Mouse (Mus musculus) kidney, postnatal 36 days (tissue): Measurements from ENCODE around the gene Adamtsl1.

Experiments
- DNase-seq, 2 experiments: peaks; one replicate each; pipeline ENCODE4 v3.0.0; 2021 to 2022; ENCODE audit warnings: mixed read lengths in 2 of 2

Gene Adamtsl1

GRCm38 (mm10) chr4:85677621-85678020, 163.6 kb downstream of the Adamtsl1 start:
- no peak for DNase-seq

GRCm38 (mm10) chr4:85686160-85686559, 172.2 kb downstream of the Adamtsl1 start:
- DNase-seq, result no peak

- no peak for DNase-seq
These were observed 181.3 kb downstream of the Adamtsl1 start for GRCm38 (mm10) chr4:85695237-85695636.

GRCm38 (mm10) chr4:85707352-85708057, 193.5 kb downstream of the Adamtsl1 start:
- no peak for DNase-seq

GRCm38 (mm10) chr4:85709636-85710035, 195.7 kb downstream of the Adamtsl1 start:
- no peak for DNase-seq

- DNase-seq, result no peak
These were observed 211.0 kb downstream of the Adamtsl1 start for GRCm38 (mm10) chr4:85724999-85725398.

- no peak for DNase-seq
These were observed 213.8 kb downstream of the Adamtsl1 start for GRCm38 (mm10) chr4:85727731-85728130.

GRCm38 (mm10) chr4:85728416-85728815, 214.4 kb downstream of the Adamtsl1 start:
- DNase-seq, result no peak

- DNase-seq, result no peak
These were observed 226.5 kb downstream of the Adamtsl1 start for GRCm38 (mm10) chr4:85740478-85740877.

- DNase-seq, result peak in 1 of 2 experiments; percentile 8
These were observed 227.9 kb downstream of the Adamtsl1 start for GRCm38 (mm10) chr4:85741825-85742391.

- peak in 1 of 2 experiments; percentile 9 for DNase-seq
These were observed 229.5 kb downstream of the Adamtsl1 start for GRCm38 (mm10) chr4:85743427-85743826.

- no peak for DNase-seq
These were observed 248.7 kb downstream of the Adamtsl1 start for GRCm38 (mm10) chr4:85762684-85763083.

GRCm38 (mm10) chr4:85763161-85764014, 249.4 kb downstream of the Adamtsl1 start:
- DNase-seq, result no peak

- no peak for DNase-seq
These were observed 250.1 kb downstream of the Adamtsl1 start for GRCm38 (mm10) chr4:85764015-85764450.

GRCm38 (mm10) chr4:85764476-85764875, 250.5 kb downstream of the Adamtsl1 start:
- no peak for DNase-seq

GRCm38 (mm10) chr4:85767666-85768065, 253.7 kb downstream of the Adamtsl1 start:
- DNase-seq, result no peak

- DNase-seq, result peak; percentile 65 to 67
These were observed 254.1 kb downstream of the Adamtsl1 start for GRCm38 (mm10) chr4:85768107-85768506.

- DNase-seq, result no peak
These were observed 268.5 kb downstream of the Adamtsl1 start for GRCm38 (mm10) chr4:85782511-85782910.

- no peak for DNase-seq
These were observed 269.9 kb downstream of the Adamtsl1 start for GRCm38 (mm10) chr4:85783768-85784379.

GRCm38 (mm10) chr4:85784428-85784827, 270.5 kb downstream of the Adamtsl1 start:
- DNase-seq, result no peak

GRCm38 (mm10) chr4:85790226-85790625, 276.3 kb downstream of the Adamtsl1 start:
- peak in 1 of 2 experiments; percentile 19 for DNase-seq

GRCm38 (mm10) chr4:85801805-85802204, 287.8 kb downstream of the Adamtsl1 start:
- DNase-seq, result peak; percentile 73 to 89

GRCm38 (mm10) chr4:85814418-85814817, 300.4 kb downstream of the Adamtsl1 start:
- no peak for DNase-seq
